Mouse (Mus musculus): ENCODE results near the gene Nfx1.
A peak's percentile ranks its signal among the peaks of the same experiment; 100 is the strongest.
"Not testable (repeated sequence)": the region's sequence is repeated elsewhere in the genome, so short reads cannot be mapped to it uniquely, and the experiment has no call there.

The Nfx1 gene

GRCm38 (mm10) chr4:40970842-40971701 lies at the start of gene Nfx1:
TSS of gene Nfx1 (plus strand) at chr4:40970906.
- DNase-seq (ENCODE audit: low spot score in 2 of 2), result peak; percentile 91 to 95

- DNase-seq (ENCODE audit: low spot score in 2 of 2), result no peak
Observed at GRCm38 (mm10) chr4:40921288-40921687, 49.4 kb upstream of the Nfx1 start.

- DNase-seq (ENCODE audit: low spot score in 2 of 2), result no peak
Observed at GRCm38 (mm10) chr4:40923087-40923651, 47.5 kb upstream of the Nfx1 start.

- no peak for DNase-seq (ENCODE audit: low spot score in 2 of 2)
Observed at GRCm38 (mm10) chr4:40925568-40925967, 45.1 kb upstream of the Nfx1 start.

- no peak for DNase-seq (ENCODE audit: low spot score in 2 of 2)
Observed at GRCm38 (mm10) chr4:40929046-40929445, 41.7 kb upstream of the Nfx1 start.

- DNase-seq (ENCODE audit: low spot score in 2 of 2), result no peak
Observed at GRCm38 (mm10) chr4:40933694-40934093, 37.0 kb upstream of the Nfx1 start.

GRCm38 (mm10) chr4:40934369-40934768 lies 36.3 kb upstream of the Nfx1 start:
- not testable (repeated sequence) for DNase-seq (ENCODE audit: low spot score in 2 of 2)

GRCm38 (mm10) chr4:40936175-40936839 lies 34.4 kb upstream of the Nfx1 start:
- peak; percentile 46 to 70 for DNase-seq (ENCODE audit: low spot score in 2 of 2)

- DNase-seq (ENCODE audit: low spot score in 2 of 2), result no peak
Observed at GRCm38 (mm10) chr4:40938793-40939192, 31.9 kb upstream of the Nfx1 start.

GRCm38 (mm10) chr4:40943651-40944050 lies 27.1 kb upstream of the Nfx1 start:
- no peak for DNase-seq (ENCODE audit: low spot score in 2 of 2)

- no peak for DNase-seq (ENCODE audit: low spot score in 2 of 2)
Observed at GRCm38 (mm10) chr4:40946516-40947121, 24.1 kb upstream of the Nfx1 start.

- DNase-seq (ENCODE audit: low spot score in 2 of 2), result no peak
Observed at GRCm38 (mm10) chr4:40947565-40948159, 23.0 kb upstream of the Nfx1 start.

GRCm38 (mm10) chr4:40948160-40948708 lies 22.5 kb upstream of the Nfx1 start, which contains the start of the genes Bag1 and Chmp5:
TSS of gene Bag1 (minus strand) at chr4:40948294.
TSS of gene Chmp5 (plus strand) at chr4:40948407.
- peak; percentile 98 for DNase-seq (ENCODE audit: low spot score in 2 of 2)

- DNase-seq (ENCODE audit: low spot score in 2 of 2), result no peak
Observed at GRCm38 (mm10) chr4:40953521-40953920, 17.2 kb upstream of the Nfx1 start.

GRCm38 (mm10) chr4:40955942-40956341 lies 14.8 kb upstream of the Nfx1 start:
- no peak for DNase-seq (ENCODE audit: low spot score in 2 of 2)

GRCm38 (mm10) chr4:40963536-40963935 lies 7.2 kb upstream of the Nfx1 start:
- DNase-seq (ENCODE audit: low spot score in 2 of 2), result no peak

- no peak for DNase-seq (ENCODE audit: low spot score in 2 of 2)
Observed at GRCm38 (mm10) chr4:40969161-40969560, 1.5 kb upstream of the Nfx1 start.

- no peak for DNase-seq (ENCODE audit: low spot score in 2 of 2)
Observed at GRCm38 (mm10) chr4:40969781-40970591, 720 bp upstream of the Nfx1 start.

- no peak for DNase-seq (ENCODE audit: low spot score in 2 of 2)
Observed at GRCm38 (mm10) chr4:40970592-40970841, 189 bp upstream of the Nfx1 start.

GRCm38 (mm10) chr4:40971744-40972143 lies 1.0 kb downstream of the Nfx1 start:
- DNase-seq (ENCODE audit: low spot score in 2 of 2), result no peak

GRCm38 (mm10) chr4:40974011-40974410 lies 3.3 kb downstream of the Nfx1 start:
- DNase-seq (ENCODE audit: low spot score in 2 of 2), result no peak

Measured in frontal cortex, postnatal 14 days (tissue).